Mouse (Mus musculus) midbrain, postnatal 0 days (tissue): ENCODE data around the gene Dip2a. TPM values are rescaled to one million over a fixed set of nuclear protein-coding genes. Genes with fewer than 3 reads are reported as not detected.

Experiments used
- ATAC-seq: fragments of 200-750 bp; cut with Nextera tagmentation; 2 replicates; pipeline ENCODE4 v1.8.0; 2017; ENCODE audit warnings: moderate number of reproducible peaks, mild to moderate bottlenecking, moderate TSS enrichment, moderate library complexity; ENCODE audit not compliant: low FRiP score
- DNase-seq: peaks from one replicate; pipeline ENCODE4 v3.0.0-alpha.2; 2015; ENCODE audit warnings: low spot score
- H3K27ac ChIP-seq: fragments of 300-500 bp; sonication (generic); 2 replicates; pipeline ENCODE4 v1.5.1; 2014; ENCODE audit warnings: low read depth, mild to moderate bottlenecking, low read length, mixed read lengths
- H3K27me3 ChIP-seq: fragments of 300-500 bp; sonication (generic); 2 replicates; pipeline ENCODE4 v1.6.1; 2014; ENCODE audit warnings: low read length, control low read depth, mixed read lengths; ENCODE audit not compliant: insufficient read depth
- H3K36me3 ChIP-seq: fragments of 300-500 bp; sonication (generic); 2 replicates; pipeline ENCODE4 v1.6.1; 2014; ENCODE audit warnings: low read length, control low read depth, mixed read lengths; ENCODE audit not compliant: insufficient read depth
- H3K4me1 ChIP-seq: fragments of 300-500 bp; sonication (generic); 2 replicates; pipeline ENCODE4 v1.6.1; 2014; ENCODE audit warnings: mild to moderate bottlenecking, control low read depth, antibody characterized with exemption, low read length, mixed read lengths; ENCODE audit not compliant: insufficient read depth
- H3K4me2 ChIP-seq: fragments of 300-500 bp; sonication (generic); 2 replicates; pipeline ENCODE4 v1.6.1; 2014; ENCODE audit warnings: low read depth, mild to moderate bottlenecking, low read length, mixed read lengths; ENCODE audit not compliant: poor library complexity, severe bottlenecking
- H3K4me3 ChIP-seq: fragments of 300-500 bp; sonication (generic); 2 replicates; pipeline ENCODE4 v1.5.1; 2014; ENCODE audit warnings: low read depth, mild to moderate bottlenecking, low read length, moderate library complexity
- H3K9ac ChIP-seq: fragments of 300-500 bp; sonication (generic); replicated peaks from 2 replicates; pipeline ENCODE4 v1.6.1; 2014; ENCODE audit warnings: mild to moderate bottlenecking, low read length, moderate library complexity, mixed read lengths; ENCODE audit not compliant: poor library complexity, severe bottlenecking
- H3K9me3 ChIP-seq: fragments of 300-500 bp; sonication (generic); 2 replicates; pipeline ENCODE4 v1.6.1; 2016; ENCODE audit warnings: low read length, control low read depth
- CTCF ChIP-seq: IDR thresholded peaks from 2 replicates; pipeline ENCODE4 v1.5.1; 2016; ENCODE audit warnings: antibody characterized with exemption, mild to moderate bottlenecking
- WGBS: fragments of 180-500 bp; shearing (Covaris S2); extraction: QIAGEN DNeasy Blood & Tissue Kit; methylation state at CpG from one replicate; pipeline ENCODE4 v1.1.7; 2014; 5-methylcytosine and 5-hydroxymethylcytosine counted together
- polyA plus RNA-seq: library from polyadenylated mRNA; unstranded; fragments of >200 nt; fragmentation: Nextera tagmentation; extraction: Ambion mirVana; gene quantifications from 2 replicates; pipeline ENCODE4 v1.2.1, GENCODE M21; 2015
- total RNA-seq: library from RNA; depleted of rRNA; stranded (reverse); fragments of >200 nt; gene quantifications from 2 replicates; pipeline ENCODE4 v1.2.3, GENCODE M21; 2014; rRNA removed

The Dip2a gene
- total and polyA plus RNA-seq, 2 experiments from 2014 or later = 12.9 to 57.0 TPM

DNA sequence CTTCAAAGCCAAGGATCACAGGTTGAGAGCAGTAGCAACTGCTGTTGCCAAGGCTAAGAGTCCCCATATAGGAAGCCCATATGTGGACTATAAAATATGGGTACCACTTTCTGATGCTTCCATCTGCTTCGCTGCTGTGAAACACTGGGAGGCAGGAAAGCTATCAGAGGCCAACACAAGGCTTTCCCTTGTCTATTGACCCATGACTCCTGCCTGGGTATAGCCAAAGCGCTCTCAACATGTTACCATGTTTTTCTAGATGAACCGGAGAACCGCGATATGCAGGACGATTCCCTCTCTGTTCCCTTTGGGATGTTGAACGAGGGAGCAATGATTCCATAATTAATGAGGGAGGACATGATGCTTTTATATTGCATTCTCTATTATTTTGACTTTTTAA, 134.3 kb downstream of the Dip2a start:
- H3K4me2 ChIP-seq = no peak overlapping the region
- no peak overlapping the region for H3K9ac ChIP-seq
- no peak for TF ChIP-seq CTCF
- H3K27ac ChIP-seq = no peak overlapping the region
- H3K27me3 ChIP-seq = no peaks in the 10 kb centered on the region
- no peaks in the 10 kb centered on the region for H3K4me1 ChIP-seq
- no peaks in the 10 kb centered on the region for H3K9me3 ChIP-seq
- 94% methylated on average over 7 of the region's 7 CpGs for WGBS
- H3K4me3 ChIP-seq = no peak overlapping the region
- ATAC-seq = no peak
- DNase-seq = no peak
- peaks cover 59% of the 10 kb centered on the region for H3K36me3 ChIP-seq

Other genes starting within 250 kb of the Dip2a start
- not detected in 2 replicates for gene Slc5a4b, start 234.3 kb downstream of the Dip2a start, total RNA-seq
- 0.06 and 0.09 TPM in 2 replicates for gene Slc5a4b, start 234.3 kb downstream of the Dip2a start, polyA plus RNA-seq
- gene Slc5a4a, start 197.8 kb downstream of the Dip2a start, total RNA-seq = 1.2 TPM in 1 of 2 replicates, not detected in the other
- 0.10 and 0.12 TPM in 2 replicates for gene Slc5a4a, start 197.8 kb downstream of the Dip2a start, polyA plus RNA-seq
- gene Prmt2, start 107.4 kb downstream of the Dip2a start, total RNA-seq = 173 and 174 TPM in 2 replicates
- 326 and 342 TPM in 2 replicates for gene Prmt2, start 107.4 kb downstream of the Dip2a start, polyA plus RNA-seq
- 8.9 and 12.9 TPM in 2 replicates for gene S100b, start 91.4 kb downstream of the Dip2a start, total RNA-seq
- gene S100b, start 91.4 kb downstream of the Dip2a start, polyA plus RNA-seq = 7.7 and 8.8 TPM in 2 replicates
- gene AC141477.1, start 95.2 kb upstream of the Dip2a start, total RNA-seq = not detected in 2 replicates
- gene AC141477.1, start 95.2 kb upstream of the Dip2a start, polyA plus RNA-seq = not detected in 2 replicates
- gene Pcnt, start 97.5 kb upstream of the Dip2a start, total RNA-seq = 12.8 and 14.5 TPM in 2 replicates
- 3.4 and 3.9 TPM in 2 replicates for gene Pcnt, start 97.5 kb upstream of the Dip2a start, polyA plus RNA-seq
- not detected in 2 replicates for gene 2610028H24Rik, start 103.8 kb upstream of the Dip2a start, total RNA-seq
- gene 2610028H24Rik, start 103.8 kb upstream of the Dip2a start, polyA plus RNA-seq = not detected in 2 replicates
- gene Mcm3ap, start 123.6 kb upstream of the Dip2a start, total RNA-seq = 35.6 and 45.3 TPM in 2 replicates
- gene Mcm3ap, start 123.6 kb upstream of the Dip2a start, polyA plus RNA-seq = 56.0 and 66.4 TPM in 2 replicates
- gene Ybey, start 123.8 kb upstream of the Dip2a start, total RNA-seq = 5.8 and 7.3 TPM in 2 replicates
- 4.1 and 4.5 TPM in 2 replicates for gene Ybey, start 123.8 kb upstream of the Dip2a start, polyA plus RNA-seq
- 51.8 and 61.2 TPM in 2 replicates for gene Lss, start 186.3 kb upstream of the Dip2a start, total RNA-seq
- gene Lss, start 186.3 kb upstream of the Dip2a start, polyA plus RNA-seq = 26.4 and 28.4 TPM in 2 replicates
- not detected in 2 replicates for gene Spatc1l, start 217.0 kb upstream of the Dip2a start, total RNA-seq
- gene Spatc1l, start 217.0 kb upstream of the Dip2a start, polyA plus RNA-seq = not detected in 2 replicates
- 0.33 TPM in 1 of 2 replicates, not detected in the other for gene Ftcd, start 230.4 kb upstream of the Dip2a start, total RNA-seq
- gene Ftcd, start 230.4 kb upstream of the Dip2a start, polyA plus RNA-seq = 0.07 and 0.09 TPM in 2 replicates